Mouse (Mus musculus) liver, adult 2 months (tissue): Measurements from ENCODE around the gene Ttc29.

Source experiments
- CTCF ChIP-seq: fragments of 200-500 bp; IDR thresholded peaks from 2 replicates; pipeline ENCODE4 v1.5.1; 2011; ENCODE audit warnings: low read depth, low read length, control low read depth
- POLR2A ChIP-seq: fragments of 200-500 bp; IDR thresholded peaks from 2 replicates; pipeline ENCODE4 v1.6.1; 2011; ENCODE audit warnings: low read length, control low read depth; ENCODE audit not compliant: insufficient read depth; ENCODE audit errors: extremely low read depth

GRCm38 (mm10) chr8:78213074-78213473, at the start of gene Ttc29:
- no peak for TF ChIP-seq CTCF
- no peak for TF ChIP-seq POLR2A
